Mouse (Mus musculus) mature B cell (primary cell): ENCODE data around the gene Cmtm6.

Experiments
- in situ Hi-C: fragments of 300-500 bp; cut with MboI; formaldehyde crosslinking; loops from 2 replicates; pipeline ENCODE4 v1.14.3; 2019

Cmtm6 gene

GRCm38 (mm10) chr9:114770224-114770623 lies 39.3 kb downstream of the Cmtm6 start:
- in situ Hi-C loops = no loop called here

DNA sequence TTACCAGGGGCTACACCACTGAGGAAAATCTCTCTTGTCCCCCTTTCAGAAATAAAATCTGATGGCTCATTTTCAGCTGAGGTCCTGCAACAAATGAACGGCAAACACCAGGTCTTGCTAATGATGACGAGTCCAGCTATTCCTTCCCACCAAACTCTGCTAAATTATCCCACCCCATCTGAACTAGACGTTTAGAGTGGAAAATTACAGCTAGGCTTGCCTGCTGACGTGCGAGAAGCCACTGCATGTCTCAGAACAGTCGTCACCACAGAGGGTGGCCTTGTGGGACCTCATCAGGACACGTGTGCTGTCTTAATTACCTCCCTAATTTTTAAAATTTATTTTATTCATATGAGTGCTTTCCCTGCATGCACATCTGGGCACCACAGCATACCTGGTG lies 40.6 kb downstream of the Cmtm6 start:
- in situ Hi-C loops = no loop called here

DNA sequence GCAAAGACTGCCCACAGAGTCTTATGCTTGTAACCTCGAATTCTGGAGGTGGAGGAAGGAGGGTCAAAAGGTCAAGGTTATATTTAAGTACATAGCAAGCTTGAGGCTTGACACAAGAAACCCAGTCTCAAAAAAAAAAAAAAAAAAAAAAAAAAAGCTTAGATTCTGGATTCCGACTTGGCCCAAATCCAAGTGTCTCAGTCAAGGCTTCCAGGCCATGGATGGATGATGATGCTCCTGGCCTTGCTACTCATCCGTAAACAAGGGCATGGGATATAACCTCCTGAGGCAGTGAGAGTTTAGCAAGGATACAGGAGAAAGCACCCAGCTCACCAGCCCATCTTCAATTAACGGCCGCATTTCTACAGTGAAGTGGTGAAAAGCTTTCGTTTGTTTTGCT lies 43.7 kb downstream of the Cmtm6 start:
- in situ Hi-C loops = no loop called here

DNA sequence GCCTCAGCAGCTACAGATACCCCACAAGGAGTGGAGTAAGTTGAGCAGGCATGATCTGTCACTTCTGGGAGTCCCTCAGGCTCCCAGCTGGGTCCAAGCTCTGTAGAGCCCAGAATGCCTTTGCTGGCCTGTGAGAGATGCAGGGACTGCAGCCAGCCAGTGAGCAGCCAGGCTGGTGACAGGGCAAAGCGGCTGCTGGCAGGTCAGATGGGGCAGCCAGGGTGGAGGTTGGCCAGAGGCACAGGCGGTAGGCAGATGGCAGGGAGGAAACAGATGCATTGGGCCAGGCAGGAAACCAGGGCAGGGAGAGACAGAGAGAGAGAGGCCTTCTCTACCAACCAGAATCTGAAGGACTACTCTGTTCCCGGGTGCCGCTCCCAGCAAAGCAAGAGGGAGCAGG lies 44.4 kb downstream of the Cmtm6 start:
- in situ Hi-C loops = no loop called here

GRCm38 (mm10) chr9:114776361-114776760 lies 45.4 kb downstream of the Cmtm6 start:
- in situ Hi-C loops = no loop called here

- in situ Hi-C loops = no loop called here
Measured at GRCm38 (mm10) chr9:114777178-114778046, 46.5 kb downstream of the Cmtm6 start.

- in situ Hi-C loops = no loop called here
Measured at GRCm38 (mm10) chr9:114778047-114778390, 47.1 kb downstream of the Cmtm6 start.

DNA sequence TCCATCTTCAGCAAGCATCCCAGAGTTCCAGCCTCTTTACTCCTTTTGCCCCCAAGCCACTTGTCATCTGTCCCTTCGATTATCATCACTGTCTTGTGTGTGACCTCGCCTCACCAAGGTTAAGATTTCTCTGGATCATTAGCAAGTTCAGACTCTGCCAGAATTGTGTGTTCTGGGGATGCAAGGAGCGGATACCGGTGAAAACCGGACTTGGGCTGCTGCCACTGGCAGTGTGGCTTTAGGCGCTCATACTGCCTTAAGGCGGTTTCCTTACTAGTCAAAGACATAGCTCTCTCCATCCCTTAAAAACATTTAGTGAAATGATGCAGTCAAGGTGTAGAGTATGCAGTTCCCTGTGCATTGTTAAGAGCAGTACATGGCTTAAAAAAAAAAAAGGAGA lies 48.0 kb downstream of the Cmtm6 start:
- in situ Hi-C loops = no loop called here

- in situ Hi-C loops = no loop called here
Measured at GRCm38 (mm10) chr9:114779984-114780745, 49.2 kb downstream of the Cmtm6 start.

- in situ Hi-C loops = no loop called here
Measured at GRCm38 (mm10) chr9:114780746-114781525, 50.0 kb downstream of the Cmtm6 start.

DNA sequence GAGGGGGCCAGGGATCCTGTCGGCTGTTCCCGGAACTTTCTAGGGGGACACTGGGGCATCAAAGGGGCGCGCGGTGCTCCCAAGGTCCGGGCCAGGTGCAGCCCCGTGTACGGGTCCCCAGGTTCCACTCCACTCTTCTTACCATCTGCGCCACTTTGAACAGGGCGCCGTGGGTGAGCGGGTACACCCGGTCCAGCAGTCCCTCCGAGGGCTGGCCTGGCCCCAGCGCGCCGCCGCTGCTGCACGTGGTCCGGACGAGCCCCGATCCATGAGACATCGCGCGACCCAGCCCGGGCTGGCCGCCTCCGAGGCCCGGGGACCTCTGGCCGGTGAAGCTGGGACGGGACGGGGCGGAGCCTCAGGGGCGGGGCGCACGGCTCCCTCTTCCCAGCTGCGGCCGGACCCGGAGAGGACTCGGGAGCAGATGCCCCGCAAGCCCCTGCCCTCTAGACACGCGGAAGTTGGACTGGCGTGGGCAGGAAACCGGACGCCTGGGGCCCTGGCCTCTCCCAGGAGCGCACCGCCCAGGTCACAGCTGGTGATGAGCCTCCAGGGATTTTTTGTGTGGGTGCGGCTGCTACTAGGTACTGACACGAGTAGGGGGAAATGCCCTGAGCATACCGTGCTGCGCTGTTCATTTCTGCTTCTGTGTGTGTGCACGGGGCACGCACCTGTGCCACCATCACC lies 50.8 kb downstream of the Cmtm6 start, which contains the start of gene Cmtm7:
Gene Cmtm7 (minus strand): TSS at position 331 of the 687 bp plus-strand sequence.
- in situ Hi-C loops = no loop called here

GRCm38 (mm10) chr9:114785432-114786125 lies 54.7 kb downstream of the Cmtm6 start:
- in situ Hi-C loops = no loop called here

- in situ Hi-C loops = no loop called here
Measured at GRCm38 (mm10) chr9:114787134-114787533, 56.2 kb downstream of the Cmtm6 start.

GRCm38 (mm10) chr9:114787716-114788115 lies 56.8 kb downstream of the Cmtm6 start:
- in situ Hi-C loops = no loop called here

GRCm38 (mm10) chr9:114788697-114789096 lies 57.8 kb downstream of the Cmtm6 start:
- in situ Hi-C loops = no loop called here

GRCm38 (mm10) chr9:114789557-114789956 lies 58.6 kb downstream of the Cmtm6 start:
- in situ Hi-C loops = no loop called here

DNA sequence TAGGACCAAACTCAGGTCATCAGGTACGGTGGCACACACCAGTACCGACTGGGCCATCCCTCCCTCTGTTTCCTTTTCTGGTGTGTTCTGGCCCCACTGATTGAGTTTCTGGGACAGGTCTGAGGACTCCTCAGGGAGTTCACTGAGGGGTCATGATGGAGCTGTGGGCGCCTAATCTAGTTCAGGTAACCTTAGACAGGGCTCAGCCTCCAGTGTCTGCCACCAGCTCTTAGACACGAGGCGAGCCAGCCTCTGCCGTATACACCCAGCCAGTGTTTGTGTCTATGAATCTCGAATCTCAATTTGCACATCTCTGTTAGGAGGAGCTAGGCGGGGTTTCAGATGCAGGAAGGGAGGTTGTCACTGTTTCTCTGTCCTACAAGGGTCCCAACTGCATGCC lies 59.1 kb downstream of the Cmtm6 start:
- in situ Hi-C loops = no loop called here

- in situ Hi-C loops = no loop called here
Measured at GRCm38 (mm10) chr9:114793764-114794295, 62.9 kb downstream of the Cmtm6 start.

DNA sequence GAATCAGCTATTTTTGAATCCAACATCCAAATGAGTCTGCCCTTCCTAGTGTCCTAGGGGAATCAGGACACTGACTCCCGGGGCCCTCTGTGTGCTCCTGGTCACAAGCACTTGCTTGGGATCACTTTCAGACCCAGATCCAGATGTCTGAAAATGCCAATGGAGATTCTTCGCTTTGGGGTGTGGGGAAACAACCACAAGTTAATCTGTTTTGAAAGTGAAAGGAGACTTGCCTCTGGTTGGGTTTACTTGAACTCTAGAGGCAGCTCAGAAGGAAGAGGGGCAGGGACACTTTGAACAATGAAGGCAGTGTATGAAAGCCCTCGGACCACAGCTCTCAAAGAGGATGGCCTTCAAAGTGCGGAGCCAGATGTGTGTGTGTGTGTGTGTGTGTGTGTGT lies 63.6 kb downstream of the Cmtm6 start:
- in situ Hi-C loops = no loop called here

- in situ Hi-C loops = no loop called here
Measured at GRCm38 (mm10) chr9:114796473-114797050, 65.6 kb downstream of the Cmtm6 start.
